Mouse (Mus musculus): Measurements from ENCODE around the gene Ptprg. TPM values are rescaled to one million over a fixed set of nuclear protein-coding genes. Genes with fewer than 3 reads are reported as not detected.

Ptprg gene
- polyA plus RNA-seq, 1 experiment: 21.7 TPM

- WGBS: 87% methylated on average over 7 of the region's 7 CpGs
- Histone ChIP-seq H3K36me3 (ENCODE audit: control insufficient read depth, insufficient read depth, low read length) (no peaks in the 10 kb centered on the region), H3K27ac (ENCODE audit: insufficient read depth, low read depth, low read length) (no peak overlapping the region), H3K4me1 (ENCODE audit: control insufficient read depth, insufficient read depth, insufficient read length, low read length) (no peaks in the 10 kb centered on the region), H3K4me3 (ENCODE audit: low read depth, low read length) (no peak overlapping the region), H3K27me3 (ENCODE audit: control insufficient read depth, insufficient read depth, low read length) (no peaks in the 10 kb centered on the region)
- TF ChIP-seq CTCF (IDR thresholded peaks at IDR 0.05; ENCODE audit: extremely low read depth, insufficient read length, insufficient replicate concordance, low read depth, low read length) (no peak), POLR2A (IDR thresholded peaks at IDR 0.05; ENCODE audit: low read depth, low read length) (no peak)
Measured at GRCm38 (mm10) chr14:11935698-11936097, 382.4 kb downstream of the Ptprg start.

DNA sequence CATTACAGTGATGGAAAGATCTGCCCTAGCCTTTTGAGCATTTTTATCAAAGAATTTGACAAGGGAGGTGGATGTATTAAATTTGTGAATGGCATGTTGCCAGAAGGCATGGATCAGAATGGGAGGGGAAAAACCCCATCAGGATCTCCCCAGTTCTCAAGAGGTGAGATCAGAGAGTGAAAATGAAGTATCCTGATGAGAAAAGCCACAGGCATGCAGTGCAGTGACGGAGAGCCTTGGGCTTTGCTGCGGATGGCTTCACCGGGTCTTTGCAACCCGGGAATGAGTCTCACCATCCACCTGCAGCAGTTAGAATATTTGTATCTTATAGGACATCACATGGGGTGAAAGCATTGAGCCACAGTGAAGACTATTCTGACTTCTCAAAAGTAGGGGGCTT is 385.6 kb downstream of the Ptprg start:
- 97% methylated on average over 4 of the region's 4 CpGs for WGBS
- H3K4me1 ChIP-seq (ENCODE audit: control insufficient read depth, insufficient read depth, insufficient read length, low read length): no peaks in the 10 kb centered on the region
- TF ChIP-seq CTCF (IDR thresholded peaks at IDR 0.05; ENCODE audit: extremely low read depth, insufficient read length, insufficient replicate concordance, low read depth, low read length) (no peak), POLR2A (IDR thresholded peaks at IDR 0.05; ENCODE audit: low read depth, low read length) (no peak)
- H3K27ac ChIP-seq (ENCODE audit: insufficient read depth, low read depth, low read length): no peak overlapping the region
- H3K4me3 ChIP-seq (ENCODE audit: low read depth, low read length): no peak overlapping the region
- no peaks in the 10 kb centered on the region for H3K27me3 ChIP-seq (ENCODE audit: control insufficient read depth, insufficient read depth, low read length)
- no peaks in the 10 kb centered on the region for H3K36me3 ChIP-seq (ENCODE audit: control insufficient read depth, insufficient read depth, low read length)

DNA sequence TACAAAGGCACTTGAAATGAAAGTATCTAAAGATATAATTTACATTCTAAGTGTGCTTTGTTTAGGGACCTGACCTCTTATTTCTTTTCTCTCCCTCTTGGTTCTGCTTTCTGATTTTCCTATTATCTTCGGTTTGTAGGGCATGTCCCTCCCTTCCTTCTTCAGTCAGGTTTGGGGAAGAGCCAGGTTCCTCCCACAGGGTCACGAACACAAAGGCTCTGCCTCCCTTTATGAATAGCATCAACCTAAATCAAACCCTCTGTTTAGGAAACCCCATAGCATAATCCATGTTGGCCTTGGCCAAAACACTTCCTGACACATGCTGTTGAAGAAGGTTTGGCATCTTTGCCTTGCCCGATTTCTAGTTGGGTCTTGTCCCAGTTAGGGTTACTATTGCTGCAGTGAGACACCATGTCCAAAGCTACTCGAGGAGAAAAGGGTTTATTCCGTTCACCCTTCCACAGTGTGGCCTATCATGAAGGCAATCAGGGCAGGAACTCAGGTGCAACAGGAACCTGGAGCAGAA is 388.7 kb downstream of the Ptprg start:
- Histone ChIP-seq H3K27ac (ENCODE audit: insufficient read depth, low read depth, low read length) (no peak overlapping the region), H3K36me3 (ENCODE audit: control insufficient read depth, insufficient read depth, low read length) (no peaks in the 10 kb centered on the region), H3K4me1 (ENCODE audit: control insufficient read depth, insufficient read depth, insufficient read length, low read length) (no peaks in the 10 kb centered on the region), H3K27me3 (ENCODE audit: control insufficient read depth, insufficient read depth, low read length) (no peaks in the 10 kb centered on the region), H3K4me3 (ENCODE audit: low read depth, low read length) (no peak overlapping the region)
- TF ChIP-seq CTCF (IDR thresholded peaks at IDR 0.05; ENCODE audit: extremely low read depth, insufficient read length, insufficient replicate concordance, low read depth, low read length) (no peak), POLR2A (IDR thresholded peaks at IDR 0.05; ENCODE audit: low read depth, low read length) (no peak)
- WGBS: 67% methylated on average over 5 of the region's 5 CpGs

DNA sequence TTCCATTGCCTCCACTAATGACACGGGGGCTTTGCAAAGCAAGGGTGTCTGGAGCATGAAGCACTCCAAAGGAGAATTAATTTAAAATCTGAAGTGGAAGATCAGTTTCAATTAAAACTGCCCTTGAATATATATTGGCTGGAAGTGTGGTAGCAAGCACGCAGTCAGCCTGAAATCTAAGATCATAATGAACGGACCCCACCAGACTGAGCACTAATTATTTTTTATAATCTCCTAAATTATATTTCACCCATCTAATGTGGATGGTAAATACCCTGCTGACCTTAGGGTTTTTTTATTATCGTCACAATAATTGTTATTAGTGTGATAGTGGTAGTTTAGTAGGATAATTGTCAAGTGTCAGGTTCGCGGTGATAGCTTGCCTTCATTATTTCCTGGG is 397.0 kb downstream of the Ptprg start:
- Histone ChIP-seq H3K4me1 (ENCODE audit: control insufficient read depth, insufficient read depth, insufficient read length, low read length) (no peaks in the 10 kb centered on the region), H3K27ac (ENCODE audit: insufficient read depth, low read depth, low read length) (no peak overlapping the region), H3K36me3 (ENCODE audit: control insufficient read depth, insufficient read depth, low read length) (no peaks in the 10 kb centered on the region), H3K27me3 (ENCODE audit: control insufficient read depth, insufficient read depth, low read length) (no peaks in the 10 kb centered on the region), H3K4me3 (ENCODE audit: low read depth, low read length) (no peak overlapping the region)
- 91% methylated on average over 6 of the region's 6 CpGs for WGBS
- TF ChIP-seq POLR2A (IDR thresholded peaks at IDR 0.05; ENCODE audit: low read depth, low read length) (no peak), CTCF (IDR thresholded peaks at IDR 0.05; ENCODE audit: extremely low read depth, insufficient read length, insufficient replicate concordance, low read depth, low read length) (no peak)

- TF ChIP-seq CTCF (IDR thresholded peaks at IDR 0.05; ENCODE audit: extremely low read depth, insufficient read length, insufficient replicate concordance, low read depth, low read length) (no peak), POLR2A (IDR thresholded peaks at IDR 0.05; ENCODE audit: low read depth, low read length) (no peak)
- Histone ChIP-seq H3K36me3 (ENCODE audit: control insufficient read depth, insufficient read depth, low read length) (no peaks in the 10 kb centered on the region), H3K4me1 (ENCODE audit: control insufficient read depth, insufficient read depth, insufficient read length, low read length) (no peaks in the 10 kb centered on the region), H3K27me3 (ENCODE audit: control insufficient read depth, insufficient read depth, low read length) (no peaks in the 10 kb centered on the region), H3K27ac (ENCODE audit: insufficient read depth, low read depth, low read length) (no peak overlapping the region), H3K4me3 (ENCODE audit: low read depth, low read length) (no peak overlapping the region)
- 87% methylated on average over 6 of the region's 6 CpGs for WGBS
Measured at GRCm38 (mm10) chr14:11955020-11955882, 401.9 kb downstream of the Ptprg start.

DNA sequence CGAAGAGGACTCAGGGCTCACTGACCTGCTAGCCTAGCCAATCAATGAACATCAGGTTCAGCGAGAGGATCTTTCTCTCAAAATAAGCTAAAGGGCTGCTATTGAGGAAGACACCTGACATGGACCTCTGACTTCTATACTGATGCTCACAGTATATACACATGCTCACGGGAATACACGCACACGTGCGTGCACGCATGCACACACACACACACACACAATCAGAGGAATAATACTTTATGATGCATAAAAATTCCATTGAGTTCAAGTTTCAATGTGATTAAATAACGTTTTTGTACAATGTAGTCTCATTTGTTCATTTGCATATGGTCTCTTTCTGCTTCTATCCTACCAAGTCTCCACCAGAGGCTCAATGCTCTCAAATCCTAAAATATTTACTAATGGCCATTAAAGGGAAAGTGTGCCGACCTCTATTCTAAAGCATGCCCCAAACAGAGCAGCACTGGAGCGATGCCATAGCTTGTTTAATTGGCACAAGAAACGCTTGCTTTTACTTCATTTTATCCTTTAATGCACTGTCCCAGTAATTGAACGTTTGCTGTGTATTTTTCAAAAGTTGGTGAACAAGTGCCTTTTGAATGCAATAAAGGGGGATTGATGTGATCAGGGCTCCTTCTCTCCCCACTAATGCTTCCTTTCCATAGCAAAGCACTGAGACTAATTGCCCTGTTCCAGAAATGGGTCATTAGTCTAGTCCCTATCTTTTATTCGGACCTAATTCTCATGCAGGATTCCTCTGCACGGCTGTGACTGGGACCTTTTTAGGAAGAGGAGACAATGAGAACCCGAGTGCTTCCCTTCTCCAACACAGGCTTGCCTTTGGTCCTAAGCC is 407.2 kb downstream of the Ptprg start:
- Histone ChIP-seq H3K27me3 (ENCODE audit: control insufficient read depth, insufficient read depth, low read length) (no peaks in the 10 kb centered on the region), H3K36me3 (ENCODE audit: control insufficient read depth, insufficient read depth, low read length) (no peaks in the 10 kb centered on the region), H3K27ac (ENCODE audit: insufficient read depth, low read depth, low read length) (no peak overlapping the region), H3K4me1 (ENCODE audit: control insufficient read depth, insufficient read depth, insufficient read length, low read length) (no peaks in the 10 kb centered on the region), H3K4me3 (ENCODE audit: low read depth, low read length) (no peak overlapping the region)
- TF ChIP-seq POLR2A (IDR thresholded peaks at IDR 0.05; ENCODE audit: low read depth, low read length): no peak
- no peak for TF ChIP-seq CTCF (IDR thresholded peaks at IDR 0.05; ENCODE audit: extremely low read depth, insufficient read length, insufficient replicate concordance, low read depth, low read length)
- 86% methylated on average over 15 of the region's 15 CpGs for WGBS

DNA sequence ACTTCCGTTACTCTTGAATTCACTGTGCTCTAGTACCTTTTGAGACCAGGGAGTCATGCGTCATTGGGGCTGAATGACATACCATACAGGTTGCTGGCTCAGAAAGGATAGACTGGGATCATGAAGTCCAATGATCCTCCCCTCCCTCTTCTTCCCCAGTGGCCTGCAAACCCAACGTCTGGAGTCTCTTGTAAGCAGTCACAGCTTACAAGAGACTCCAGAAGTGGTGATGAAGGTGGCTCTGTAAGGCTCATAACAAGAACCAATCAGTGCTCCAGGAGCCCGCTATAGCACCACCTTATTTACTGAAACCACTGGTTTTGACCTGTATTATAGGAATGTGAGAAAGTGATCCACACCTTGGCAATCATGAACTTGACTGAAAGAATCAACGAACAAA is 408.8 kb downstream of the Ptprg start:
- WGBS: 89% methylated on average over 5 of the region's 5 CpGs
- no peak for TF ChIP-seq CTCF (IDR thresholded peaks at IDR 0.05; ENCODE audit: extremely low read depth, insufficient read length, insufficient replicate concordance, low read depth, low read length)
- H3K4me1 ChIP-seq (ENCODE audit: control insufficient read depth, insufficient read depth, insufficient read length, low read length): no peaks in the 10 kb centered on the region
- H3K36me3 ChIP-seq (ENCODE audit: control insufficient read depth, insufficient read depth, low read length): no peaks in the 10 kb centered on the region
- no peak overlapping the region for H3K4me3 ChIP-seq (ENCODE audit: low read depth, low read length)
- H3K27ac ChIP-seq (ENCODE audit: insufficient read depth, low read depth, low read length): no peak overlapping the region
- no peaks in the 10 kb centered on the region for H3K27me3 ChIP-seq (ENCODE audit: control insufficient read depth, insufficient read depth, low read length)

All from small intestine, adult 2 months (tissue).